Mouse (Mus musculus) stomach, postnatal 0 days (tissue): ENCODE data around the gene Slc2a13. TPM values are rescaled to one million over a fixed set of nuclear protein-coding genes. Genes with fewer than 3 reads are reported as not detected.

ENCODE experiments used
- ATAC-seq: fragments of 200-750 bp; cut with Nextera tagmentation; 2 replicates; pipeline ENCODE4 v1.8.0; 2017; ENCODE audit not compliant: low FRiP score, low TSS enrichment
- DNase-seq: peaks from one replicate; pipeline ENCODE4 v3.0.0-alpha.2; 2016; ENCODE audit warnings: low spot score
- H3K27ac ChIP-seq: fragments of 300-500 bp; sonication (generic); replicated peaks from 2 replicates; pipeline ENCODE4 v1.5.1; 2014; ENCODE audit warnings: mild to moderate bottlenecking, control low read depth
- H3K27me3 ChIP-seq: fragments of 300-500 bp; sonication (generic); 2 replicates; pipeline ENCODE4 v1.6.1; 2014; ENCODE audit warnings: low read length; ENCODE audit not compliant: control insufficient read depth, insufficient read depth
- H3K36me3 ChIP-seq: fragments of 300-500 bp; sonication (generic); 2 replicates; pipeline ENCODE4 v1.6.1; 2014; ENCODE audit warnings: low read length, mixed read lengths; ENCODE audit not compliant: control insufficient read depth, insufficient read depth
- H3K4me1 ChIP-seq: fragments of 300-500 bp; sonication (generic); replicated peaks from 2 replicates; pipeline ENCODE4 v1.6.1; 2014; ENCODE audit warnings: antibody characterized with exemption; ENCODE audit not compliant: control insufficient read depth, insufficient read depth
- H3K4me2 ChIP-seq: fragments of 300-500 bp; sonication (generic); replicated peaks from 2 replicates; pipeline ENCODE4 v1.6.1; 2014; ENCODE audit warnings: low read depth, mild to moderate bottlenecking, control low read depth, moderate library complexity
- H3K4me3 ChIP-seq: fragments of 300-500 bp; sonication (generic); 2 replicates; pipeline ENCODE4 v1.5.1; 2014; ENCODE audit warnings: low read depth, low read length, control low read depth
- H3K9ac ChIP-seq: fragments of 300-500 bp; sonication (generic); 2 replicates; pipeline ENCODE4 v1.6.1; 2014; ENCODE audit warnings: mild to moderate bottlenecking, low read length, control low read depth, mixed read lengths
- H3K9me3 ChIP-seq: fragments of 300-500 bp; sonication (generic); 2 replicates; pipeline ENCODE4 v1.6.1; 2016; ENCODE audit warnings: low read length; ENCODE audit not compliant: control insufficient read depth
- CTCF ChIP-seq: IDR thresholded peaks from 2 replicates; pipeline ENCODE4 v1.5.1; 2016; ENCODE audit warnings: antibody characterized with exemption, low read depth, mild to moderate bottlenecking, moderate library complexity
- EP300 ChIP-seq: optimal IDR thresholded peaks from 2 replicates; pipeline ENCODE3; 2016; ENCODE audit warnings: antibody characterized with exemption
- WGBS: fragments of 180-500 bp; shearing (Covaris S2); extraction: QIAGEN DNeasy Blood & Tissue Kit; methylation state at CpG from one replicate; pipeline ENCODE4 v1.1.7; 2014; 5-methylcytosine and 5-hydroxymethylcytosine counted together
- polyA plus RNA-seq: library from polyadenylated mRNA; unstranded; fragments of >200 nt; fragmentation: Nextera tagmentation; extraction: Ambion mirVana; gene quantifications from 2 replicates; pipeline ENCODE4 v1.2.1, GENCODE M21; 2015

Gene Slc2a13
- polyA plus RNA-seq, 1 experiment from 2014 or later: 0.47 TPM

DNA sequence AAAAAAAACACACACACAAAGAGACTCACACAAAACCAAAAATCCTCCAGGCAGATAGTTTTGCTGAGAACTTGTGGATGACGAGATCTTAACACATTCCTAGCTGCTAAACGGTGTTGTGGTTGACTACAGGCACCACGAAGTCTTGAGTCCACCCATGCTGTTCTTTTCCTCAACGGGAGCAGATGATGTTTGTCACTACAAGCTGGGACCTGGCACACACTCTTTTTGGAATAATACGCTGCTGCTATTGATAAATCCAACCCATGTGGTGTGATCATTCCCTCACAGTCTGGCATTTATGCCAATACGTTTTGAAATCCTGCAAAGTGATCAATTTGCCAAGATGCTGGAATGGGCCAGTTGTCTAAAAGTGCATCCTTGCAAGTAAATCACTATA, 147.6 kb downstream of the Slc2a13 start:
- Histone ChIP-seq H3K4me3 (no peak overlapping the region), H3K4me1 (no peaks in the 10 kb centered on the region), H3K27me3 (no peaks in the 10 kb centered on the region), H3K9me3 (no peaks in the 10 kb centered on the region), H3K9ac (no peak overlapping the region), H3K4me2 (no peak overlapping the region), H3K27ac (no peak overlapping the region), H3K36me3 (no peaks in the 10 kb centered on the region)
- TF ChIP-seq CTCF (no peak), EP300 (no peak)
- no peak for DNase-seq
- 83% methylated on average over 6 of the region's 6 CpGs for WGBS
- no peak for ATAC-seq

GRCm38 (mm10) chr15:91406979-91407378, 166.1 kb downstream of the Slc2a13 start:
- Histone ChIP-seq H3K4me1 (no peaks in the 10 kb centered on the region), H3K27ac (no peak overlapping the region), H3K9me3 (no peaks in the 10 kb centered on the region), H3K4me2 (no peak overlapping the region), H3K27me3 (no peaks in the 10 kb centered on the region), H3K4me3 (no peak overlapping the region), H3K9ac (no peak overlapping the region), H3K36me3 (no peaks in the 10 kb centered on the region)
- DNase-seq (no peak), ATAC-seq (no peak)
- TF ChIP-seq CTCF (no peak), EP300 (no peak)
- WGBS: 53% methylated on average over 7 of the region's 7 CpGs

DNA sequence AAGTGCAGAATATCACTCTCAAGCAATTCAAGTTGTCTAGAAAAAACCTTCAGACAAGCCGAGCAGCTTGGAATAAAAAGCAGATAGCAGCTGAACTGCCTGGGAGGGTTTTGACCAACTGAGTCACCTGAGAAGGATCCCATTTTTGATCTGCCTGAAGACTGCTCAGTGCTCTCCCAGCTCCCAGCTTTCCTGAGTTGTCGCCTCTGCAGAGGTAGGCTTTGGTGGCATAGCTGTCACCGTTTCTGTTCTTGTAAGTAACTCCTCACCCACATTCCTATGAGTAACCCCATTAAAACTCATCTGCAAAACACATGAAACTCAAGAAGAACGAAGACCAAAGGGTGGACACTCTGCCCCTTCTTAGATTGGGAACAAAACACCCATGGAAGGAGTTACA, 177.9 kb downstream of the Slc2a13 start:
- Histone ChIP-seq H3K4me3 (no peak overlapping the region), H3K27ac (no peak overlapping the region), H3K36me3 (no peaks in the 10 kb centered on the region), H3K27me3 (no peaks in the 10 kb centered on the region), H3K9ac (no peak overlapping the region), H3K4me1 (no peaks in the 10 kb centered on the region), H3K4me2 (no peak overlapping the region), H3K9me3 (no peaks in the 10 kb centered on the region)
- TF ChIP-seq CTCF (no peak), EP300 (no peak)
- ATAC-seq: no peak
- no peak for DNase-seq
- WGBS: 84% methylated on average over 4 of the region's 4 CpGs

GRCm38 (mm10) chr15:91383694-91384093, 189.4 kb downstream of the Slc2a13 start:
- no peak overlapping the region for H3K4me3 ChIP-seq
- DNase-seq: no peak

GRCm38 (mm10) chr15:91382606-91383005, 190.5 kb downstream of the Slc2a13 start:
- TF ChIP-seq EP300: no peak
- no peak for TF ChIP-seq CTCF
- Histone ChIP-seq H3K27ac (no peak overlapping the region), H3K9me3 (no peaks in the 10 kb centered on the region), H3K9ac (no peak overlapping the region), H3K36me3 (no peaks in the 10 kb centered on the region), H3K4me2 (no peak overlapping the region), H3K27me3 (no peaks in the 10 kb centered on the region), H3K4me3 (no peak overlapping the region), H3K4me1 (no peaks in the 10 kb centered on the region)
- DNase-seq (no peak), ATAC-seq (no peak)
- WGBS: 82% methylated on average over 2 of the region's 2 CpGs

More at GRCm38 (mm10) chr15:91383694-91384093, 189.4 kb downstream of the Slc2a13 start:
- Histone ChIP-seq H3K4me1 (no peaks in the 10 kb centered on the region), H3K9me3 (no peaks in the 10 kb centered on the region), H3K4me2 (no peak overlapping the region), H3K27me3 (no peaks in the 10 kb centered on the region), H3K27ac (no peak overlapping the region), H3K9ac (no peak overlapping the region), H3K36me3 (no peaks in the 10 kb centered on the region)
- 48% methylated on average over 1 of the region's 1 CpGs for WGBS
- TF ChIP-seq EP300: no peak
- TF ChIP-seq CTCF: no peak
- ATAC-seq: no peak

DNA sequence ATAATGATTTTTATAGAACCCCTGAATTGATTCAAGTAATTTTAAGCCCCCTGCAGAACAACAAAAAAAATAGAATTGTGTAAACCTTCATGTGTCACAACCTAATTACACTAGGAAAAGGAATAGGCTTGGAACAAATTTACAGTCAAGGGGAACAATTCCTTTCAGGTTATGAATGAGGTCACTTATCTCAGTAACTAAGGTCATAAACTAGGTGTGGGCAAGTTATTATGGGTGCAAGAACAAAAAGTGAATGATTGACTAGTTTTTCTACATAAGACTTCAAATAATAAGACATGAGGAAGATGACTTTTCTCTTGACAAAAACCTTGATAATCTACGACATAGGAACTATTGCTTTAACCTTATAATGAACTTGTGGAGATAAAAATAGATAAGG, 191.2 kb downstream of the Slc2a13 start:
- Histone ChIP-seq H3K4me3 (no peak overlapping the region), H3K9me3 (no peaks in the 10 kb centered on the region), H3K27ac (no peak overlapping the region), H3K36me3 (no peaks in the 10 kb centered on the region), H3K27me3 (no peaks in the 10 kb centered on the region), H3K4me1 (no peaks in the 10 kb centered on the region), H3K4me2 (no peak overlapping the region), H3K9ac (no peak overlapping the region)
- DNase-seq (no peak), ATAC-seq (no peak)
- no peak for TF ChIP-seq EP300
- TF ChIP-seq CTCF: no peak
- WGBS: 71% methylated on average over 1 of the region's 1 CpGs
